Mouse (Mus musculus): ENCODE measurements around the gene Wipi1.

DNA sequence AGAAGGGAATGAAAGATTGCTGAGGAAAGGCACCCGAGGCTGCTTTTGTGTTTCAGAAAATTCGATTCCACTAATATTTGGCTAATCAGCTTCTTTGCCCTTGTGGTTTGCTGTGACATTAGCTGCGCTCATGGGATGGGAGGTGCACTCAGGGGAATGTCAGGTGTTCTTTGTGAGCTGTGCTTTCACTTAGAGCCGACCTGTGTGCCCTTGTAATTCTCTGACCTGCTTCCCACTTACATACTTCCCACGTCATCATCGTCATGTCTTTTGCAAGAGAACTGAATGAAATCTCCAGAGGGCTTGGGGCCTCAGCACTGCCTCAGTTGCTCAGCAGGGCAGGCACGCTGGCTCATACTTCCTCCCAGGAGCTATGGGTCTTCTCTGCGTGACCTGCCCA, 41.4 kb upstream of the Wipi1 start:
- TF ChIP-seq CTCF (IDR thresholded peaks at IDR 0.05; ENCODE audit: insufficient read depth, low read depth, low read length) (no peak), POLR2A (IDR thresholded peaks at IDR 0.05; ENCODE audit: insufficient read depth, low read depth, low read length) (no peak)

All from olfactory bulb, adult 2 months (tissue).